Mouse (Mus musculus): ENCODE data around the gene Ncbp3.

GRCm38 (mm10) chr11:73016103-73016420, 31.5 kb upstream of the Ncbp3 start:
- TF ChIP-seq CTCF (IDR thresholded peaks at IDR 0.05; ENCODE audit: low read depth, low read length) (no peak), GATA2 (IDR thresholded peaks at IDR 0.05; ENCODE audit: borderline replicate concordance, low read depth, low read length) (no peak), TAL1 (conservative IDR thresholded peaks at IDR 0.05; ENCODE audit: low read depth, low read length) (no peak), GATA1 (IDR thresholded peaks at IDR 0.05; ENCODE audit: borderline replicate concordance, low read length) (no peak)
